Mouse (Mus musculus) cerebellum, adult 8-10 months (tissue): ENCODE measurements around the gene Mrpl51.

Experiments used
- DNase-seq: peaks from one replicate; pipeline ENCODE4 v3.0.0; 2022

Gene Mrpl51

GRCm38 (mm10) chr6:125236341-125236740 lies 44.7 kb downstream of the Mrpl51 start:
- DNase-seq: no peak

- no peak for DNase-seq
Measured at GRCm38 (mm10) chr6:125236782-125237181, 45.2 kb downstream of the Mrpl51 start, which contains the start of gene Cd27. TSS of gene Cd27 (minus strand) at chr6:125237010.

GRCm38 (mm10) chr6:125237421-125237820 lies 45.8 kb downstream of the Mrpl51 start:
- DNase-seq: no peak

GRCm38 (mm10) chr6:125238396-125238795 lies 46.8 kb downstream of the Mrpl51 start:
- DNase-seq: no peak

DNA sequence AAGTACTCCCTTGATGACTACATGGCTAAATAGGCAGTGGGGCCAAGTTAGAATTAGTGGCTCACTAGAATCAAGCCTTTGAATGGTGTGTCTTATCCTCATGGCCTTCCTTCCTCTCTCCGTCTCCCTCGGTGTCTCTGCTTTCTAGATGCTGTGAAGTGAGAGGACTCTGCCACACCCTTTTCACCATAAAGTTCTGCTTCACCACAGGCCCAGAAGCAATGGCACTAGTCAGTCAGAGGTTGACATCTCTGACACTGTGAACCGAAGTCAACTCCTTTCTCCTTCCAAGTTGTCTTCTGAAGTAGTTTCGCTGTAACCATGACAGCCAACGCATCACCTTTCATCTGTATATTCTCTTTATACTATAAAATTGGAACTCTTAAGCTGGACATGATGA lies 47.9 kb downstream of the Mrpl51 start:
- DNase-seq: no peak

DNA sequence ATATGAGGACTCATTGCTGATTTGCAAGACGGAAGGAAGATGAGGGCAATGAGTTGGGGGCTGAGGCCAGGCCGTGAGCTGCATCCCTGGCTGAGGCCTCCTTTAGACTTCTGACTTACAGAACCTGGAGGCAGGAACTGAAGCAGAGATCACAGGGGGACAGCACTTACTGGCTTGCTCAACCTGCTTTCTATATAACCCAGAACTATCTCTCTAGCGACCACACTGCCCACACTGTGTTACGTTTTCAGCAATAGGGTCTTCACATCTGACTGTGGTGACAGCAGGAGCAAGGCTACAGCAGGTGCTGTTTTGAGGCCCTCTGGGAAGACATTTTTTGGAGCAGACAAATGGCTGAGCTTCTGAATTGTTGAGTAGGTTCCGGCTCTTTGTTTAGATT lies 49.0 kb downstream of the Mrpl51 start:
- DNase-seq: no peak

GRCm38 (mm10) chr6:125241566-125241965 lies 50.0 kb downstream of the Mrpl51 start:
- no peak for DNase-seq

- no peak for DNase-seq
Measured at GRCm38 (mm10) chr6:125244551-125244950, 53.0 kb downstream of the Mrpl51 start.
